Mouse (Mus musculus): ENCODE measurements around the gene Camk1. TPM values are rescaled to one million over a fixed set of nuclear protein-coding genes. Genes with fewer than 3 reads are reported as not detected.

Gene Camk1
- total RNA-seq (2017), result 27.9 to 116 TPM (median 103 TPM) in 3 replicates

- peak; percentile 76 for ATAC-seq (replicated peaks; ENCODE audit: insufficient number of reproducible peaks, low FRiP score, low TSS enrichment, poor library complexity, severe bottlenecking)
Measured at GRCm38 (mm10) chr6:113343177-113344092, at the start of gene Camk1. Gene Camk1 (minus strand): TSS chr6:113343984.

- ATAC-seq (replicated peaks; ENCODE audit: insufficient number of reproducible peaks, low FRiP score, low TSS enrichment, poor library complexity, severe bottlenecking), result no peak
Measured at GRCm38 (mm10) chr6:113392387-113393071, 48.7 kb upstream of the Camk1 start.

- no peak for ATAC-seq (replicated peaks; ENCODE audit: insufficient number of reproducible peaks, low FRiP score, low TSS enrichment, poor library complexity, severe bottlenecking)
Measured at GRCm38 (mm10) chr6:113392015-113392386, 48.2 kb upstream of the Camk1 start.

GRCm38 (mm10) chr6:113390715-113391114, 46.9 kb upstream of the Camk1 start:
- ATAC-seq (replicated peaks; ENCODE audit: insufficient number of reproducible peaks, low FRiP score, low TSS enrichment, poor library complexity, severe bottlenecking), result no peak

- no peak for ATAC-seq (replicated peaks; ENCODE audit: insufficient number of reproducible peaks, low FRiP score, low TSS enrichment, poor library complexity, severe bottlenecking)
Measured at GRCm38 (mm10) chr6:113388960-113389359, 45.2 kb upstream of the Camk1 start, which contains the start of gene Ttll3. Gene Ttll3 (plus strand): TSS chr6:113389260.

- ATAC-seq (replicated peaks; ENCODE audit: insufficient number of reproducible peaks, low FRiP score, low TSS enrichment, poor library complexity, severe bottlenecking), result no peak
Measured at GRCm38 (mm10) chr6:113386025-113386424, 42.2 kb upstream of the Camk1 start.

- no peak for ATAC-seq (replicated peaks; ENCODE audit: insufficient number of reproducible peaks, low FRiP score, low TSS enrichment, poor library complexity, severe bottlenecking)
Measured at GRCm38 (mm10) chr6:113385160-113385714, 41.5 kb upstream of the Camk1 start.

- ATAC-seq (replicated peaks; ENCODE audit: insufficient number of reproducible peaks, low FRiP score, low TSS enrichment, poor library complexity, severe bottlenecking), result no peak
Measured at GRCm38 (mm10) chr6:113384351-113384927, 40.7 kb upstream of the Camk1 start.

GRCm38 (mm10) chr6:113380480-113380879, 36.7 kb upstream of the Camk1 start:
- ATAC-seq (replicated peaks; ENCODE audit: insufficient number of reproducible peaks, low FRiP score, low TSS enrichment, poor library complexity, severe bottlenecking), result no peak

- 0 out of 2 replicates have a peak, but pooled peaks have one; percentile 21 for ATAC-seq (replicated peaks; ENCODE audit: insufficient number of reproducible peaks, low FRiP score, low TSS enrichment, poor library complexity, severe bottlenecking)
Measured at GRCm38 (mm10) chr6:113379246-113379645, 35.5 kb upstream of the Camk1 start.

GRCm38 (mm10) chr6:113377496-113378385, 34.0 kb upstream of the Camk1 start, which contains the start of the genes Tada3 and Arpc4:
Gene Tada3 (minus strand): TSS chr6:113377883.
Gene Arpc4 (plus strand): TSS chr6:113378115.
- peak; percentile 86 for ATAC-seq (replicated peaks; ENCODE audit: insufficient number of reproducible peaks, low FRiP score, low TSS enrichment, poor library complexity, severe bottlenecking)

GRCm38 (mm10) chr6:113377172-113377495, 33.4 kb upstream of the Camk1 start:
- ATAC-seq (replicated peaks; ENCODE audit: insufficient number of reproducible peaks, low FRiP score, low TSS enrichment, poor library complexity, severe bottlenecking), result no peak; the same call in 1 of the 2 replicates

GRCm38 (mm10) chr6:113373491-113373890, 29.7 kb upstream of the Camk1 start:
- ATAC-seq (replicated peaks; ENCODE audit: insufficient number of reproducible peaks, low FRiP score, low TSS enrichment, poor library complexity, severe bottlenecking), result no peak

GRCm38 (mm10) chr6:113370194-113370929, 26.6 kb upstream of the Camk1 start:
- no peak for ATAC-seq (replicated peaks; ENCODE audit: insufficient number of reproducible peaks, low FRiP score, low TSS enrichment, poor library complexity, severe bottlenecking)

GRCm38 (mm10) chr6:113368577-113368976, 24.8 kb upstream of the Camk1 start:
- no peak for ATAC-seq (replicated peaks; ENCODE audit: insufficient number of reproducible peaks, low FRiP score, low TSS enrichment, poor library complexity, severe bottlenecking)

- ATAC-seq (replicated peaks; ENCODE audit: insufficient number of reproducible peaks, low FRiP score, low TSS enrichment, poor library complexity, severe bottlenecking), result no peak
Measured at GRCm38 (mm10) chr6:113368124-113368523, 24.3 kb upstream of the Camk1 start.

- no peak for ATAC-seq (replicated peaks; ENCODE audit: insufficient number of reproducible peaks, low FRiP score, low TSS enrichment, poor library complexity, severe bottlenecking)
Measured at GRCm38 (mm10) chr6:113367574-113367973, 23.8 kb upstream of the Camk1 start.

Data from monocyte, adult 5-6 weeks (primary cell).